Mouse (Mus musculus) liver, embryonic 13.5 days (tissue): ENCODE results near the gene Phactr1. TPM values are rescaled to one million over a fixed set of nuclear protein-coding genes. Genes with fewer than 3 reads are reported as not detected.

Experiments used
- ATAC-seq: fragments of 200-750 bp; cut with Nextera tagmentation; 2 replicates; pipeline ENCODE4 v1.8.0; 2017; ENCODE audit warnings: low read depth, mild to moderate bottlenecking, moderate number of reproducible peaks, moderate library complexity
- DNase-seq: peaks from one replicate; pipeline ENCODE4 v3.0.0; 2022
- H3K27ac ChIP-seq: fragments of 300-500 bp; sonication (generic); 2 replicates; pipeline ENCODE4 v1.5.1; 2015; ENCODE audit warnings: moderate library complexity, mild to moderate bottlenecking, inconsistent platforms
- H3K27me3 ChIP-seq: fragments of 300-500 bp; sonication (generic); 2 replicates; pipeline ENCODE4 v1.6.1; 2015; ENCODE audit warnings: mild to moderate bottlenecking, inconsistent platforms
- H3K36me3 ChIP-seq: fragments of 300-500 bp; sonication (generic); 2 replicates; pipeline ENCODE4 v1.6.1; 2015; ENCODE audit warnings: mild to moderate bottlenecking, inconsistent platforms
- H3K4me1 ChIP-seq: fragments of 300-500 bp; sonication (generic); replicated peaks from 2 replicates; pipeline ENCODE4 v1.6.1; 2015; ENCODE audit warnings: inconsistent platforms
- H3K4me2 ChIP-seq: fragments of 300-500 bp; sonication (generic); 2 replicates; pipeline ENCODE4 v1.6.1; 2015; ENCODE audit warnings: inconsistent platforms, mild to moderate bottlenecking, moderate library complexity
- H3K4me3 ChIP-seq: fragments of 300-500 bp; sonication (generic); replicated peaks from 2 replicates; pipeline ENCODE4 v1.5.1; 2015; ENCODE audit warnings: mild to moderate bottlenecking, inconsistent platforms
- H3K9ac ChIP-seq: fragments of 300-500 bp; sonication (generic); 2 replicates; pipeline ENCODE4 v1.6.1; 2015; ENCODE audit warnings: mild to moderate bottlenecking, inconsistent platforms
- H3K9me3 ChIP-seq: fragments of 300-500 bp; sonication (generic); replicated peaks from 2 replicates; pipeline ENCODE4 v1.6.1; 2016; ENCODE audit warnings: inconsistent platforms
- WGBS: fragments of 180-500 bp; shearing (Covaris S2); methylation state at CpG from one replicate; pipeline ENCODE4 v1.1.7; 2015; ENCODE audit not compliant: insufficient replicate concordance; 5-methylcytosine and 5-hydroxymethylcytosine counted together
- polyA plus RNA-seq: library from polyadenylated mRNA; unstranded; fragments of >200 nt; fragmentation: Nextera tagmentation; extraction: Ambion mirVana; gene quantifications from 2 replicates; pipeline ENCODE4 v1.2.1, GENCODE M21; 2015

Gene Phactr1
- polyA plus RNA-seq, 1 experiment from 2014 or later, result 0.24 TPM

GRCm38 (mm10) chr13:43102943-43103342 lies 422.5 kb downstream of the Phactr1 start:
- H3K36me3 ChIP-seq, result no peaks in the 10 kb centered on the region
- ATAC-seq (no peak), DNase-seq (no peak)
- no peaks in the 10 kb centered on the region for H3K27me3 ChIP-seq
- no peaks in the 10 kb centered on the region; the same call in 1 of the 2 replicates for H3K9me3 ChIP-seq
- H3K9ac ChIP-seq, result no peak overlapping the region
- H3K4me3 ChIP-seq, result no peak overlapping the region
- H3K4me1 ChIP-seq, result no peaks in the 10 kb centered on the region
- no peak overlapping the region for H3K27ac ChIP-seq
- H3K4me2 ChIP-seq, result no peak overlapping the region
- 69% methylated on average over 7 of the region's 7 CpGs for WGBS

- no peaks in the 10 kb centered on the region; the same call in 1 of the 2 replicates for H3K9me3 ChIP-seq
Measured at GRCm38 (mm10) chr13:43104496-43104895, 424.1 kb downstream of the Phactr1 start.

GRCm38 (mm10) chr13:43112280-43112679 lies 431.9 kb downstream of the Phactr1 start:
- Histone ChIP-seq H3K36me3 (no peaks in the 10 kb centered on the region), H3K9me3 (no peaks in the 10 kb centered on the region), H3K27ac (no peak overlapping the region), H3K4me3 (no peak overlapping the region), H3K4me2 (no peak overlapping the region), H3K9ac (no peak overlapping the region), H3K4me1 (no peaks in the 10 kb centered on the region), H3K27me3 (no peaks in the 10 kb centered on the region)
- 54% methylated on average over 7 of the region's 7 CpGs for WGBS
- DNase-seq (no peak), ATAC-seq (no peak)

More at GRCm38 (mm10) chr13:43104496-43104895, 424.1 kb downstream of the Phactr1 start:
- no peaks in the 10 kb centered on the region for H3K27me3 ChIP-seq
- no peaks in the 10 kb centered on the region for H3K4me1 ChIP-seq
- 82% methylated on average over 9 of the region's 9 CpGs for WGBS
- H3K36me3 ChIP-seq, result no peaks in the 10 kb centered on the region
- no peak for DNase-seq
- no peak overlapping the region for H3K4me2 ChIP-seq
- no peak overlapping the region for H3K9ac ChIP-seq
- no peak overlapping the region for H3K4me3 ChIP-seq
- no peak overlapping the region for H3K27ac ChIP-seq
- no peak for ATAC-seq

- Histone ChIP-seq H3K9ac (no peak overlapping the region), H3K27ac (no peak overlapping the region), H3K4me1 (no peaks in the 10 kb centered on the region), H3K9me3 (no peaks in the 10 kb centered on the region), H3K36me3 (no peaks in the 10 kb centered on the region), H3K27me3 (no peaks in the 10 kb centered on the region), H3K4me3 (no peak overlapping the region), H3K4me2 (no peak overlapping the region)
- DNase-seq (no peak), ATAC-seq (no peak)
- 39% methylated on average over 3 of the region's 3 CpGs for WGBS
Measured at GRCm38 (mm10) chr13:43112707-43113106, 432.3 kb downstream of the Phactr1 start.

- Histone ChIP-seq H3K4me2 (no peak overlapping the region), H3K36me3 (no peaks in the 10 kb centered on the region), H3K9ac (no peak overlapping the region), H3K27ac (no peak overlapping the region), H3K4me1 (no peaks in the 10 kb centered on the region), H3K9me3 (no peaks in the 10 kb centered on the region), H3K27me3 (no peaks in the 10 kb centered on the region), H3K4me3 (no peak overlapping the region)
- WGBS, result 77% methylated on average over 3 of the region's 3 CpGs
- ATAC-seq, result no peak
- DNase-seq, result no peak
Measured at GRCm38 (mm10) chr13:43113141-43113540, 432.7 kb downstream of the Phactr1 start.

- 51% methylated on average over 16 of the region's 16 CpGs for WGBS
Measured at GRCm38 (mm10) chr13:43122306-43123070, 442.1 kb downstream of the Phactr1 start.

GRCm38 (mm10) chr13:43123895-43124682 lies 443.7 kb downstream of the Phactr1 start:
- H3K9ac ChIP-seq, result no peak overlapping the region
- WGBS, result 44% methylated on average over 17 of the region's 17 CpGs
- no peak overlapping the region for H3K4me3 ChIP-seq
- no peaks in the 10 kb centered on the region for H3K27me3 ChIP-seq
- H3K4me2 ChIP-seq, result 0 out of 2 replicates have a peak overlapping the region, but pooled peaks have one; percentile 6
- no peaks in the 10 kb centered on the region for H3K4me1 ChIP-seq
- no peak overlapping the region for H3K27ac ChIP-seq
- ATAC-seq (no peak), DNase-seq (no peak)
- H3K36me3 ChIP-seq, result no peaks in the 10 kb centered on the region
- H3K9me3 ChIP-seq, result no peaks in the 10 kb centered on the region

More at GRCm38 (mm10) chr13:43122306-43123070, 442.1 kb downstream of the Phactr1 start:
- H3K4me3 ChIP-seq, result no peak overlapping the region
- H3K4me1 ChIP-seq, result no peaks in the 10 kb centered on the region
- ATAC-seq, result no peak
- H3K36me3 ChIP-seq, result no peaks in the 10 kb centered on the region
- no peak overlapping the region for H3K4me2 ChIP-seq
- no peak overlapping the region for H3K27ac ChIP-seq
- no peak for DNase-seq
- no peaks in the 10 kb centered on the region for H3K9me3 ChIP-seq
- no peaks in the 10 kb centered on the region for H3K27me3 ChIP-seq
- H3K9ac ChIP-seq, result no peak overlapping the region

- DNase-seq, result no peak
- WGBS, result 23% methylated on average over 4 of the region's 4 CpGs
Measured at GRCm38 (mm10) chr13:43124683-43125074, 444.3 kb downstream of the Phactr1 start.

GRCm38 (mm10) chr13:43130161-43130560 lies 449.7 kb downstream of the Phactr1 start:
- 67% methylated on average over 6 of the region's 6 CpGs for WGBS
- H3K27ac ChIP-seq, result no peak overlapping the region
- H3K9ac ChIP-seq, result no peak overlapping the region

More at GRCm38 (mm10) chr13:43124683-43125074, 444.3 kb downstream of the Phactr1 start:
- no peaks in the 10 kb centered on the region for H3K4me1 ChIP-seq
- H3K9me3 ChIP-seq, result no peaks in the 10 kb centered on the region
- no peak overlapping the region for H3K4me3 ChIP-seq
- no peak overlapping the region for H3K4me2 ChIP-seq
- H3K36me3 ChIP-seq, result no peaks in the 10 kb centered on the region
- no peak overlapping the region for H3K27ac ChIP-seq
- ATAC-seq, result no peak
- H3K27me3 ChIP-seq, result no peaks in the 10 kb centered on the region
- no peak overlapping the region for H3K9ac ChIP-seq

GRCm38 (mm10) chr13:43131741-43132191 lies 451.3 kb downstream of the Phactr1 start:
- Histone ChIP-seq H3K9ac (no peak overlapping the region), H3K9me3 (no peaks in the 10 kb centered on the region), H3K27ac (no peak overlapping the region), H3K4me1 (no peaks in the 10 kb centered on the region), H3K4me3 (no peak overlapping the region), H3K4me2 (no peak overlapping the region), H3K36me3 (no peaks in the 10 kb centered on the region), H3K27me3 (no peaks in the 10 kb centered on the region)
- DNase-seq (no peak), ATAC-seq (no peak)
- 64% methylated on average over 10 of the region's 10 CpGs for WGBS

More at GRCm38 (mm10) chr13:43130161-43130560, 449.7 kb downstream of the Phactr1 start:
- Histone ChIP-seq H3K4me3 (no peak overlapping the region), H3K4me1 (no peaks in the 10 kb centered on the region), H3K27me3 (no peaks in the 10 kb centered on the region), H3K36me3 (no peaks in the 10 kb centered on the region), H3K4me2 (no peak overlapping the region), H3K9me3 (no peaks in the 10 kb centered on the region)
- DNase-seq (no peak), ATAC-seq (no peak)

- no peak overlapping the region for H3K4me2 ChIP-seq
- H3K9me3 ChIP-seq, result no peaks in the 10 kb centered on the region
- H3K36me3 ChIP-seq, result no peaks in the 10 kb centered on the region
- no peak overlapping the region for H3K4me3 ChIP-seq
- no peak for ATAC-seq
- no peaks in the 10 kb centered on the region for H3K4me1 ChIP-seq
- H3K27ac ChIP-seq, result no peak overlapping the region
- 61% methylated on average over 9 of the region's 9 CpGs for WGBS
- no peaks in the 10 kb centered on the region for H3K27me3 ChIP-seq
- no peak overlapping the region for H3K9ac ChIP-seq
- DNase-seq, result no peak
Measured at GRCm38 (mm10) chr13:43132859-43133258, 452.4 kb downstream of the Phactr1 start.
